Mouse (Mus musculus) thymus, adult 2 months (tissue): ENCODE measurements around the gene Alkbh2. TPM values are rescaled to one million over a fixed set of nuclear protein-coding genes. Genes with fewer than 3 reads are reported as not detected.

ENCODE experiments used
- DNase-seq: peaks from one replicate; pipeline ENCODE4 v3.0.0; 2021
- H3K27ac ChIP-seq: fragments of 200-500 bp; 2 replicates; pipeline ENCODE4 v1.5.1; 2012; ENCODE audit warnings: low read length, control low read depth; ENCODE audit not compliant: control insufficient read depth, insufficient read depth
- H3K27me3 ChIP-seq: fragments of 200-500 bp; 2 replicates; pipeline ENCODE4 v1.6.1; 2012; ENCODE audit warnings: mild to moderate bottlenecking, low read length, moderate library complexity, mixed read lengths; ENCODE audit not compliant: control insufficient read depth, insufficient read depth
- H3K36me3 ChIP-seq: fragments of 200-500 bp; 2 replicates; pipeline ENCODE4 v1.6.1; 2012; ENCODE audit warnings: mild to moderate bottlenecking, low read length, moderate library complexity; ENCODE audit not compliant: control insufficient read depth, insufficient read depth
- H3K4me1 ChIP-seq: fragments of 200-500 bp; replicated peaks from 2 replicates; pipeline ENCODE4 v1.6.1; 2012; ENCODE audit warnings: low read length; ENCODE audit not compliant: control insufficient read depth, insufficient read depth
- H3K4me3 ChIP-seq: fragments of 200-500 bp; 2 replicates; pipeline ENCODE4 v1.5.1; 2012; ENCODE audit warnings: mild to moderate bottlenecking, low read length, control low read depth, moderate library complexity; ENCODE audit not compliant: control insufficient read depth, insufficient read depth
- CTCF ChIP-seq: fragments of 200-500 bp; IDR thresholded peaks from 2 replicates; pipeline ENCODE4 v1.5.1; 2012; ENCODE audit warnings: mild to moderate bottlenecking, control low read depth, low read length, moderate library complexity, borderline replicate concordance; ENCODE audit not compliant: control insufficient read depth, poor library complexity, insufficient read depth; ENCODE audit errors: extremely low read depth
- POLR2A ChIP-seq: fragments of 200-500 bp; IDR thresholded peaks from 2 replicates; pipeline ENCODE4 v1.6.1; 2012; ENCODE audit warnings: mild to moderate bottlenecking, low read length, control low read depth, moderate library complexity; ENCODE audit not compliant: control insufficient read depth, poor library complexity, insufficient read depth; ENCODE audit errors: extremely low read depth
- WGBS: fragments of 180-500 bp; shearing (Covaris S2); methylation state at CpG from one replicate; pipeline ENCODE4 v1.1.7; 2018; 5-methylcytosine and 5-hydroxymethylcytosine counted together
- polyA plus RNA-seq: library from polyadenylated mRNA; depleted of rRNA; stranded (reverse); fragments of >200 nt; gene quantifications from 2 replicates; pipeline ENCODE4 v1.2.3, GENCODE M21; 2012

The Alkbh2 gene
- polyA plus RNA-seq, 1 experiment = 14.5 TPM

DNA sequence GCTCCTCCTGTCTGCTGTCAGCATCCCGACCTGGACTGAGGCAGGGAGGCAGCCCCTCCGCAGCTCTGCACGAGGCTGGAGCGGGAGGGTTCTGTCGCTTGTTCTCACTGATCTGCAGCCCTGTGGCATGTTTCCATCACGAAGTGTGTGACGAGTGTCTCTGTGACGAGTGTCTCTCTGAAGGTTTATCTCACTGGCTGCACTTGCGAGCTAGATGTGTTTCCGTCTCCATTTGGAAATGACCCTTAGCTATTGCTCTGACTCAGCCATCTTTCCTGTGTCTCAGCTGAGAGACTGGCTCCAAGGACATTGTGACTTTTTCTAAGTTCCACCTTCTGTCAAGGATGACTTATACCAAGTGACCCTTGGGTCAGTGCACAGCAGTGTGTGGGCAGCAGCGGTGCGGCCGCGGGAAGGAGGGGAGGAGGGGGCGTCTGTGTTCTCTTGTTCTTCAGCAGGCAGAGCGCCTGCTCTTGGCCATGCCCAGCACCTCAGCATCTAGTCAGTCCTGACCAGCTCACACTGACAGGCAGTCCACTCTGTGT, 21.6 kb downstream of the Alkbh2 start:
- WGBS = 93% methylated on average over 16 of the region's 16 CpGs
- TF ChIP-seq POLR2A (no peak), CTCF (no peak)
- Histone ChIP-seq H3K27ac (no peak overlapping the region), H3K36me3 (peaks cover 14% of the 10 kb centered on the region; the same call in 1 of the 2 replicates), H3K27me3 (no peaks in the 10 kb centered on the region), H3K4me3 (no peak overlapping the region), H3K4me1 (no peaks in the 10 kb centered on the region)
- no peak for DNase-seq

DNA sequence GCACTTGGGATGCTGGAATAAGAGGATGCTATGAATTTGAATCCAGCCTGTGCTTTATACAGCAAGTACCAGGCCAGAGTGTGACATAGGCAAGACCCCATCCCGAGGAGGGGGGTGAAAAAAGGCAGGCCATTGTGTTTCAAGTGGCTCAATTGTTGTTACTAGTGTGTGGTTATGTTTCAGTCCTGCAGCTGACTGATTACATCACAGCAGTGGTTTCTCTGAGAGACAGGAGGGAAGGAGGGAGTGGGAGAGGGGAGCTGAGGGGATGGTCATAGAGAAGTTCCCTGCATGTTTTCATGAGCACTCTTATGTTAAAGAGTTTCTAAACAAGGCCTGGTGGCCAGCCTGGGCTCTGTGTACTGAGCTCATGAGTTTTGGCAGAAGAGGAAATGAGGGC, 25.2 kb downstream of the Alkbh2 start:
- 52% methylated on average over 1 of the region's 1 CpGs for WGBS
- Histone ChIP-seq H3K27ac (no peak overlapping the region), H3K4me3 (no peak overlapping the region), H3K36me3 (no peaks in the 10 kb centered on the region), H3K4me1 (peaks cover 10% of the 10 kb centered on the region), H3K27me3 (no peaks in the 10 kb centered on the region)
- no peak for TF ChIP-seq POLR2A
- TF ChIP-seq CTCF = no peak
- DNase-seq = no peak

DNA sequence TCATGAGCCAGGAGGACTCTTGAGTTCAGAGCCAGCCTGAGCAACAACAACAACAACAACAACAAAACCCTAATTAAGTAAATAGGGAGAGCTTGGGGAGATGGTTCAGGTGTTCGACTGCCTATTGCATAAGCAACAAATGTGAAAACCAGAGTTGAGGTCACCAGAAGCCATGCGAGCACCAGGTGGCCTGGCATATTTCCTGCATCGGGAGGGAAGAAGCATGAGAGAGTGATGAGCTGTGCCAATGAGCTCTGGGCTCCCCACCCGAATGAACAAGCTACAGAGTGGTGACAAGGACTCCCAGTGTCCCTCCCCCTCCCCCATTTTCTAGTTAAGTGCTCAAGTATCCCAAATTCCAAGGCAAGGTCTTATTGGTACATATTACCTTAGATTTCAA, 26.1 kb downstream of the Alkbh2 start:
- no peaks in the 10 kb centered on the region for H3K36me3 ChIP-seq
- no peak overlapping the region for H3K4me3 ChIP-seq
- no peaks in the 10 kb centered on the region for H3K27me3 ChIP-seq
- no peak for DNase-seq
- 83% methylated on average over 4 of the region's 4 CpGs for WGBS
- no peak overlapping the region for H3K27ac ChIP-seq
- TF ChIP-seq POLR2A (no peak), CTCF (no peak)
- peaks cover 10% of the 10 kb centered on the region for H3K4me1 ChIP-seq

DNA sequence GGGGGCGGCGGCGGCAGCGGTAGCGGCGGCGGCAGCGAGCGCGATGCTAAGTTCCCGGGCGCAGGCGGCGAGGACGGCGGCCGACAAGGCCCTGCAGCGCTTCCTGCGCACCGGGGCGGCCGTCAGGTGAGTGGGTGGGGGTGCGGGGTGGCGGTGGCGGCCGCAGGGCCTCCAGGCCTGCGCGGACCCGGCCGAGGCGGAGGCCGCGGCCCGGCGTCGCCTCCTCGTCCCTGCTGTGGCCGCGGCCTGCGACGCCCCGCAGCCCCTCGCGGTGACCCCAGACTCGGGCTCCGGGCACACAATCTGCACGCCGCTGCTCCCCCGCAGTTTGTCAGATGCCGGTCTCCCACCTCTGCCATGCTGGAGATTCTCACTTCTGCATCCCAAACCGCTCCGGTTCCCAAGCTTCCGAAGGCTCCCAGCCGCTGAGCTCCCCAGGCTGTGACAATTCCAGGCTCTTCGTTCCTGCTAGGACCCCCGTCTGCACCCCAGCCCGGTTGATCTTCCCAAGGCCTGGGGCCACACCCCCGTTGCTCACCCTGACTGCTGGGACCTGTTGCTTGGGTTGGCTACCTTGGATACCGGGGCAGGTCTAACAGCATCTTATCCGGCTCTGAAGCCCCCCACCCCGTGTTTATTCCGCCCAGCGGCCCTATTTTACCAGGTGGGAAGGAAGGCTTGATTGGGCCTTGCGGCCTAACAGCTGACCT, 27.5 kb downstream of the Alkbh2 start:
- Histone ChIP-seq H3K4me3 (peak overlapping the region; percentile 57), H3K36me3 (no peaks in the 10 kb centered on the region), H3K27me3 (no peaks in the 10 kb centered on the region), H3K27ac (no peak overlapping the region), H3K4me1 (peaks cover 10% of the 10 kb centered on the region)
- TF ChIP-seq CTCF (no peak), POLR2A (no peak)
- no peak for DNase-seq
- 6% methylated on average over 60 of the region's 64 CpGs for WGBS

DNA sequence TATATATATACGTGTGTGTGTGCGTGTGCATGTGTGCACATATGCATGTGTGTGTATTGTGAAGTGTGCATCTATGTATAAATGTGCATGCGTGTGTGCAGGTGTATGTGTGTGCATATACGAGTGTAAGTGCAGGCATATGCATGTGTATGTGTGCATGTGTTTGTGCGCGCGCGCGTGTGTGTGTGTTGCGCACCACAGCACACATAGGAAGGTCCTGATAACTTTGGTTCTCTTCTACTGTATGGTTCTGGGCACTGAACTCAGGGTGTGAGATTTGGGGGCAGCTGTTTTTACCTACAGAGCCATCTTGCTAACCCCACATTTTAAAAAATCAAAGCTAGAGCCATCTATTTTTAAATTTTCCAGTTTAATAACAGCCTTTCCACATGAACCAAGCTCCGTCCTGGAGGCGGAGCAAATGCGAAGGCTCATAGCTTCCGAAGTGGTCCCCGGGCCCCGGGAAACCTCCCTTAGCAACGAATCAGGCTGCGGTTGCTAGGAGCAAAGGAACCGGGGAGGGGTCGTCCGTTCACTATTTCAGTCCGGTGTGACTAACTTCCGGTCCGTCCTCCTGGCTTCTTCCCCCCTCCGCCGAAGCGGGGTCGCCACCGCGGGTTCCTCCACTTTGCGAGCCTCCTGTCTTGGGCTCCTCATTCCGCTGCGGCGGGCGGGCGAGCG, 28.2 kb downstream of the Alkbh2 start:
- Histone ChIP-seq H3K4me3 (peak overlapping the region; percentile 57), H3K4me1 (peaks cover 10% of the 10 kb centered on the region), H3K27me3 (no peaks in the 10 kb centered on the region), H3K36me3 (no peaks in the 10 kb centered on the region), H3K27ac (no peak overlapping the region)
- WGBS = 9% methylated on average over 37 of the region's 37 CpGs
- DNase-seq = peak; percentile 88
- TF ChIP-seq CTCF (no peak), POLR2A (no peak)

DNA sequence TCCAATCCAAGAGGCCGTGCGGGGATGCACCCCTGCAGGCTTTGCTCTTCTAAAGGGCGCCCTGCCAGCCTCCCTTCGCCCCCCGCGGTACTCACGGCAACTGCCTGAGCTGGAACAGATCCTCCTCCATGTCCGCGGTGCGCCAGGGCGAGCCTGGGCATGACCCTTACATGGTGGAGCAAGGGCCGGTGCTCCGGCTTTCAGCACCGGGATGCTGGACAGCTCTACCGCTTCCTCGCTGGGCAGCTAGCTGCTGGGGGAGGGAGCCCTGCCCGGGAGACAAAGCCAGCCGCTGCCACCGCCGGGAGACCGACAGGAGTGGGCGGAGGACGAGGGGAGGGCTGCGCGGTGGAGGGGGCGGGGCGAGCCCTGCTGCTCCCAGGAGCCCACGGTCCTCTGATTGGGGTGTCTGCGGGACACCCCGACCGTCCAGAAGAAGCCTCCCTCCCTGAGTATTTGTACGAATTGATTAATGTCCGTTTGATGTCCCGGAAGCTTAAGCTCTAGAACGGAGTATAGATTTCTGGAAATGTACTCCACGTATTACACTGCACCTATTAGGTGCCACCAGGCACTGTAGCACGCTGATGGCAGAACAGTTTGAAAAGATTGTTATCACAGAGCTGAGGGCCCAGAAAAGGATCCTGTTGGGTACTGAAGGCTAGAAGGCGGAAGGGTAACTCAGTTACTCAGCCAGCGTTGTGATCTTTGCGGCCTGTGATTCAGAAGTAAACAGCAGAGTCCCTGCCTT, 36.8 kb downstream of the Alkbh2 start, which contains the start of gene Svop:
TSS of gene Svop (minus strand) at position 514 of the 751 bp plus-strand sequence.
- H3K27ac ChIP-seq = no peak within 1 kb of the TSS
- H3K36me3 ChIP-seq = no peaks in the 10 kb centered on the region
- H3K4me1 ChIP-seq = peaks cover 2% of the 10 kb centered on the region; the same call in 1 of the 2 replicates
- TF ChIP-seq POLR2A = no peak
- TF ChIP-seq CTCF = no peak
- peak; percentile 30 for DNase-seq
- WGBS = 4% methylated on average over 40 of the region's 40 CpGs
- H3K27me3 ChIP-seq = no peaks in the 10 kb centered on the region
- H3K4me3 ChIP-seq = no peak within 1 kb of the TSS
